Mouse (Mus musculus): Measurements from ENCODE around the gene Pabpc1l. TPM values are rescaled to one million over a fixed set of nuclear protein-coding genes. Genes with fewer than 3 reads are reported as not detected.

The Pabpc1l gene
- polyA plus RNA-seq, 1 experiment from 2014 or later = 1.8 TPM

DNA sequence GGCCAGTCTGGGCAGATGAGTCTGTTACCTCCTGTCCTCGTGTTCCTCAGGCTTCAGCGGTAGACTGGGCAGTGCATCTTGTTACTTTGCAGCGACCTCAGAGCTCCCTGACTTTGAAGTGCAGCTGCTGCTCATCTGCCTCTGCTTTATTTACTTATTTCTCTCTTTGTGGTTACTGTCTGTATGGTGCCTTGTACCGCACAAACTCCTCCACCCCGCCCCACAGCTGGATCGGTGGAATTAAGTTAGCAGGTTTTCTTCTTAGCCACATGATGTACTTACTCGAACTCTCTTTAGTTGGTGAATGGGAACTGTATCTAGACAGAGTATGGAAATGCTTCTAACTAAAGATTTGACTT is 59.1 kb downstream of the Pabpc1l start:
- 87% methylated on average over 7 of the region's 7 CpGs for WGBS
- Histone ChIP-seq H3K9me3 (replicated peaks; ENCODE audit: control insufficient read depth, low read length, poor library complexity, severe bottlenecking) (no peaks in the 10 kb centered on the region), H3K36me3 (ENCODE audit: control insufficient read depth, insufficient read depth, low read length) (peaks cover 52% of the 10 kb centered on the region)

GRCm38 (mm10) chr2:164087416-164088017 is 62.3 kb downstream of the Pabpc1l start:
- H3K9ac ChIP-seq (ENCODE audit: low read depth, low read length) = no peak overlapping the region
- 88% methylated on average over 6 of the region's 6 CpGs for WGBS
- H3K36me3 ChIP-seq (ENCODE audit: control insufficient read depth, insufficient read depth, low read length) = peaks cover 28% of the 10 kb centered on the region
- H3K27ac ChIP-seq (ENCODE audit: low read length) = no peak overlapping the region
- H3K4me1 ChIP-seq (ENCODE audit: control insufficient read depth, insufficient read depth, low read length) = no peaks in the 10 kb centered on the region
- no peak overlapping the region for H3K4me2 ChIP-seq (ENCODE audit: low read length)
- H3K9me3 ChIP-seq (replicated peaks; ENCODE audit: control insufficient read depth, low read length, poor library complexity, severe bottlenecking) = no peaks in the 10 kb centered on the region
- no peak for ATAC-seq
- no peak overlapping the region for H3K4me3 ChIP-seq (ENCODE audit: low read depth, low read length)
- H3K27me3 ChIP-seq (ENCODE audit: control insufficient read depth, insufficient read depth, low read depth, low read length) = no peaks in the 10 kb centered on the region

More for the DNA sequence above, 59.1 kb downstream of the Pabpc1l start:
- Histone ChIP-seq H3K27ac (ENCODE audit: low read length) (no peak overlapping the region), H3K4me2 (ENCODE audit: low read length) (no peak overlapping the region), H3K4me1 (ENCODE audit: control insufficient read depth, insufficient read depth, low read length) (no peaks in the 10 kb centered on the region), H3K27me3 (ENCODE audit: control insufficient read depth, insufficient read depth, low read depth, low read length) (no peaks in the 10 kb centered on the region), H3K9ac (ENCODE audit: low read depth, low read length) (no peak overlapping the region), H3K4me3 (ENCODE audit: low read depth, low read length) (no peak overlapping the region)
- ATAC-seq = no peak

GRCm38 (mm10) chr2:164089508-164089907 is 64.3 kb downstream of the Pabpc1l start:
- Histone ChIP-seq H3K4me3 (ENCODE audit: low read depth, low read length) (no peak overlapping the region), H3K9ac (ENCODE audit: low read depth, low read length) (no peak overlapping the region), H3K4me1 (ENCODE audit: control insufficient read depth, insufficient read depth, low read length) (no peaks in the 10 kb centered on the region), H3K27me3 (ENCODE audit: control insufficient read depth, insufficient read depth, low read depth, low read length) (no peaks in the 10 kb centered on the region), H3K36me3 (ENCODE audit: control insufficient read depth, insufficient read depth, low read length) (peaks cover 18% of the 10 kb centered on the region), H3K9me3 (replicated peaks; ENCODE audit: control insufficient read depth, low read length, poor library complexity, severe bottlenecking) (no peaks in the 10 kb centered on the region), H3K4me2 (ENCODE audit: low read length) (no peak overlapping the region), H3K27ac (ENCODE audit: low read length) (no peak overlapping the region)
- 90% methylated on average over 4 of the region's 4 CpGs for WGBS
- no peak for ATAC-seq

DNA sequence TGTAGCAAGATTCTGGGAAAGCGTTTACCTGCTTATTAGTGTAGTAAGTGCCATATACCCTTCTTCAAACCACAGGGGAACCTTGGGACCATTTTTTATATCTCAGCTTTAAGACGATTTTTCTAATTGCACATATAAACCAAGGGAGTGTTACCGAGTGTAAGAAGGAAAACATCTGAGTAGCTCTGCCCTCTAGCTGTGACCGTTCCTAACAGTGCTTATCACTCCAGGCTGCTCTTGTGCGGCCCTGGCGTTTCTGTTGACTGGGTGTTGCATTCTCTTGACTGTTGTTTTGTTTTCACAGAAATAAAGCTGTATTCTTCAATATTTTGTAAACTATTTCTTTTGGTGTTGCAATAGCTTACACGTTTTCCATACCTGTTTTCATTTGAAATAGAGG is 68.9 kb downstream of the Pabpc1l start:
- Histone ChIP-seq H3K4me1 (ENCODE audit: control insufficient read depth, insufficient read depth, low read length) (no peaks in the 10 kb centered on the region), H3K9me3 (replicated peaks; ENCODE audit: control insufficient read depth, low read length, poor library complexity, severe bottlenecking) (no peaks in the 10 kb centered on the region), H3K4me3 (ENCODE audit: low read depth, low read length) (no peak overlapping the region), H3K9ac (ENCODE audit: low read depth, low read length) (no peak overlapping the region), H3K4me2 (ENCODE audit: low read length) (no peak overlapping the region), H3K27ac (ENCODE audit: low read length) (no peak overlapping the region), H3K36me3 (ENCODE audit: control insufficient read depth, insufficient read depth, low read length) (peaks cover 11% of the 10 kb centered on the region), H3K27me3 (ENCODE audit: control insufficient read depth, insufficient read depth, low read depth, low read length) (no peaks in the 10 kb centered on the region)
- no peak for ATAC-seq
- WGBS = 85% methylated on average over 7 of the region's 7 CpGs

DNA sequence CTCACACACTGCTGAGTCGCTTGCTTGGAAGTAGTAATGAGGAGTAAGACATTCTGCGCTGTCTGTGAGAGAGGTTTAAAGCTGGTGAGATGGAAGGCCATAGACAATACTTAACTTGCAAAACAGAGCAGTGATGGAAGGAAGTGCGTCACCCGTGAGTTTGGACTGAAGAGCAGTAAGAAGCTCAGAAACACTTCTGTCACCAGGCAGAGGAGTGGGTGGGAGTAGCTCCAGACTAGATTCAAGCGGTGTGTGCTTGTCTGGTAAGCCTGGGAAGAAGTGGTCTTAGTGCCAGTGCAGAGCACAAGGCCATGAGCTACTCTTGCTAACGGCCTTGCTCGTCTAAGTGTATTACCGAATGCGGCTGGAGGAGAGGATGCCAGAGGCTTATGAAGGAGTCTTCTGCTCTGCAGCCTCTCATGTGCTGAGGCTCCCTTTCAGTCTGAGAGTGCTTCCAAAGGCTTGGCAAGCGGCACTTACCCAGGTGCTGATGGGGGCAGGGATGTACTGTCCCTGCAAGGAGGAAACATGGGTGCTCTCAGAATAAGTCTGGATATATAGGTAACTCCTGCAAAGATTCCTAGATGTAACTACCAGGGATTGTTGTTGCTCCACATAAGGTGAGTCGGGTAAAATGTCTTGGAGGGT is 73.5 kb downstream of the Pabpc1l start:
- H3K27ac ChIP-seq (ENCODE audit: low read length) = no peak overlapping the region
- peaks cover 26% of the 10 kb centered on the region for H3K36me3 ChIP-seq (ENCODE audit: control insufficient read depth, insufficient read depth, low read length)
- no peak for ATAC-seq
- no peak overlapping the region for H3K4me3 ChIP-seq (ENCODE audit: low read depth, low read length)
- no peaks in the 10 kb centered on the region for H3K27me3 ChIP-seq (ENCODE audit: control insufficient read depth, insufficient read depth, low read depth, low read length)
- 88% methylated on average over 11 of the region's 11 CpGs for WGBS
- no peak overlapping the region for H3K4me2 ChIP-seq (ENCODE audit: low read length)
- no peaks in the 10 kb centered on the region for H3K4me1 ChIP-seq (ENCODE audit: control insufficient read depth, insufficient read depth, low read length)
- no peak overlapping the region for H3K9ac ChIP-seq (ENCODE audit: low read depth, low read length)
- no peaks in the 10 kb centered on the region for H3K9me3 ChIP-seq (replicated peaks; ENCODE audit: control insufficient read depth, low read length, poor library complexity, severe bottlenecking)

Other genes starting within 250 kb of the Pabpc1l start
- gene Ccn5, start 204.6 kb upstream of the Pabpc1l start, polyA plus RNA-seq (2015; fragmentation: Nextera tagmentation; extraction: Ambion mirVana) = 0.47 and 0.72 TPM in 2 replicates
- 0.17 and 0.33 TPM in 2 replicates for gene Kcnk15, start 171.8 kb upstream of the Pabpc1l start, polyA plus RNA-seq (2015; fragmentation: Nextera tagmentation; extraction: Ambion mirVana)
- gene Rims4, start 106.8 kb upstream of the Pabpc1l start, polyA plus RNA-seq (2015; fragmentation: Nextera tagmentation; extraction: Ambion mirVana) = 18.8 and 20.4 TPM in 2 replicates
- 533 and 553 TPM in 2 replicates for gene Ywhab, start 30.5 kb upstream of the Pabpc1l start, polyA plus RNA-seq (2015; fragmentation: Nextera tagmentation; extraction: Ambion mirVana)
- 17.2 and 20.1 TPM in 2 replicates for gene Stk4, start 44.9 kb downstream of the Pabpc1l start, polyA plus RNA-seq (2015; fragmentation: Nextera tagmentation; extraction: Ambion mirVana)
- gene Tomm34, start 45.7 kb downstream of the Pabpc1l start, polyA plus RNA-seq (2015; fragmentation: Nextera tagmentation; extraction: Ambion mirVana) = 49.6 and 50.4 TPM in 2 replicates
- 1.9 and 3.9 TPM in 2 replicates for gene Kcns1, start 145.7 kb downstream of the Pabpc1l start, polyA plus RNA-seq (2015; fragmentation: Nextera tagmentation; extraction: Ambion mirVana)
- not detected in 2 replicates for gene Wfdc5, start 157.3 kb downstream of the Pabpc1l start, polyA plus RNA-seq (2015; fragmentation: Nextera tagmentation; extraction: Ambion mirVana)
- gene Wfdc12, start 165.2 kb downstream of the Pabpc1l start, polyA plus RNA-seq (2015; fragmentation: Nextera tagmentation; extraction: Ambion mirVana) = not detected in 2 replicates
- gene Wfdc15a, start 174.7 kb downstream of the Pabpc1l start, polyA plus RNA-seq (2015; fragmentation: Nextera tagmentation; extraction: Ambion mirVana) = not detected in 2 replicates
- not detected in 2 replicates for gene Wfdc15b, start 196.2 kb downstream of the Pabpc1l start, polyA plus RNA-seq (2015; fragmentation: Nextera tagmentation; extraction: Ambion mirVana)
- gene Svs2, start 213.0 kb downstream of the Pabpc1l start, polyA plus RNA-seq (2015; fragmentation: Nextera tagmentation; extraction: Ambion mirVana) = not detected in 2 replicates
- not detected in 2 replicates for gene Svs3b, start 231.2 kb downstream of the Pabpc1l start, polyA plus RNA-seq (2015; fragmentation: Nextera tagmentation; extraction: Ambion mirVana)